Mouse (Mus musculus): ENCODE measurements around the gene Fam129b.

Gene Fam129b

GRCm38 (mm10) chr2:32964659-32965457 is 88.9 kb downstream of the Fam129b start:
- no peak for DNase-seq (ENCODE audit: extremely low read depth, low read depth)

DNA sequence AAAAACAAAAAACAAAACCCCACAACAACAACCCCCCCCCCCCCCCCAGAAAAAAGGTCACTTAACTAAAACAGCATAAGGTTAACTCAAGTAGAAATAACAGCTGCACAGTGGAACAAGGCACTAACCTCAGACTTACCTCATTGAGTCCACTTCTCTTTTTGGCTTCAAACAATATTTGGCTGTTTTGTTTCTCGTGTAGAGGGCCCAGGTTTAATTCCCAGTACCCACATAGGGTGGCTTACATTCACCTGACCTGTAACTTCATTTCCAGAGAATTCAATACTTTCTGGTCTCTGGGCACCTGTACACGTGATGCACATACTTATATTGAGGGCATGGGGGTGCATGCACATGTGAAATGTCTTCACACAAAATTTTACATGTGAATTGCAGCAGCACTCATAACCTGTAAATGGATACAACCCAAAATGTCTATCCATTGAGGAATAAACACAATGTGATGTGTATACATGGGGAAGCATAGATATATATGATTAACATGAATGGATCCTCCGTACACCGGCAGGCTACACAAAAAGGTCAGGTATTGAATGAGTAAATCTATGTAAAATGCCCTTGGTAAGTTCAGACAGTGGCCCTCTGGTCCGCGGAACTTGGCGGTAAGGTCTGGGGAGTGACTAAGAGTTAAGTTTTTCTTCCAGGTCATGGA is 89.7 kb downstream of the Fam129b start:
- no peak for DNase-seq (ENCODE audit: extremely low read depth, low read depth)

DNA sequence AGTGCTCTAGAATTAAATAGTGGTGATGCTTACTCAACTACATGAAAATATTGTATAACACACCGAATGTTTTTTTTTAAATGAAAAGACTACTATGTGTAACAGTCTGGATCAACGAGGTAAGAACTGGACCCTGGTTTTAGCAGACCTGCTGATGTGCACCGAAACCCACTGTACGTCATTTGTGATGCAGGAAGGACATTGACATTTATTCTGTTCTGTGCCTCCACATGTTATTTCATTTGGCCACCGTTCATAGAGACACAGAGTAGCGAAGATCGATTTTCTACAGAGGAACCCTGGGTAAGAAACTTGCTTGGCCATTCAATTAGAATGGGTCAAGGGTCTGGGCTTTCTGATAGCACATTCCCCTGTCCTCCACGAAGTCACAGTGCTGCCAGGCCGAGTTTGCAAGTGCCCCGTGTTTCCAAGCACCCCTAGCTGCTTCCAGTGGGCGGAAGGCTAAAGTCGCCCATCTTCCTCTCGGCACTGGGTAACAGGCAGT is 90.3 kb downstream of the Fam129b start:
- DNase-seq (ENCODE audit: extremely low read depth, low read depth): no peak

DNA sequence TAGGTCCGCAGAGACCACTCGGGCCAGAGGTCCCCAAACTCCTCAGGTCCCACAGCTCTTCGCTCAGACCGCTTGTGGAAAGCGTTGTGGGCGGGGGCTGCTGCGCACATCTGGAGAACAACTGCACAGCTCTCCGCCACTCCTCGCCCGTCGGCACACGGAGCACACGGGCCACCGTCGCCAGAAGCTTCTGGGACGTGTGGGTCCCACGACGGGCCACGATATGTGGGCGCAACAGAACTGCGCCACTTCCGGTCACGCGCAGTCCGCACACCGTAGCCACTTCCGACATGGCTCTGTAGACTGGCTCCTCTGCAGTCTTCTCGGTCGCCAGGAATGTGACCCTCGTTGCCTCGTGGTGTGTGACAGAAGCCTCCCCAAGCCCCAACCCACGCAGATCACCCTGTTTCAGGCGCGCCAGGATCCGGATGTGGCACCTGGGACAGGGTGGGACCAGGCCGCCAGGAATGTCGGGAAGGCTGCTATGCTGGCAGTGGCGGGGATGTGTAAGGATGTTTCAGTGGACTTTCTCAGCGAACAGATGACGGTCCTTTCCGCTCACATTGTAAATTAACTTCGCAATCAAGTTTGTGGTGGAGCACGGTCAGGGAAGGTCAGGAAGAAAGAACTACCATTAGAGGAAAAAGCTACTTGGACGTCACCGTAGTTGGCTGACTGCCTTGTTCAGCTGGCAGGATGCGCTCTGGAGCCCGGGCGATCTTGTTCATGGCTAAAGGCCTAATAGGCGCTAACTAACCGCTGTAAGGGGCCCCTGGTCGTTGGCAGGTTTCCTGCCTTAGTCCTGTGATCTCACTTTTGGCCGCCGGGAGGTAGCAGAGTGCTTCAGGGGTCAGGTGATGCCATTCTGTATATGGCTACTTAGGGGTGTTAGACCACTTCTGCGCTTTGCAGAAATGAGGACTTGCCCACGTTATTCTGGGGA is 91.0 kb downstream of the Fam129b start:
- no peak for DNase-seq (ENCODE audit: extremely low read depth, low read depth)

DNA sequence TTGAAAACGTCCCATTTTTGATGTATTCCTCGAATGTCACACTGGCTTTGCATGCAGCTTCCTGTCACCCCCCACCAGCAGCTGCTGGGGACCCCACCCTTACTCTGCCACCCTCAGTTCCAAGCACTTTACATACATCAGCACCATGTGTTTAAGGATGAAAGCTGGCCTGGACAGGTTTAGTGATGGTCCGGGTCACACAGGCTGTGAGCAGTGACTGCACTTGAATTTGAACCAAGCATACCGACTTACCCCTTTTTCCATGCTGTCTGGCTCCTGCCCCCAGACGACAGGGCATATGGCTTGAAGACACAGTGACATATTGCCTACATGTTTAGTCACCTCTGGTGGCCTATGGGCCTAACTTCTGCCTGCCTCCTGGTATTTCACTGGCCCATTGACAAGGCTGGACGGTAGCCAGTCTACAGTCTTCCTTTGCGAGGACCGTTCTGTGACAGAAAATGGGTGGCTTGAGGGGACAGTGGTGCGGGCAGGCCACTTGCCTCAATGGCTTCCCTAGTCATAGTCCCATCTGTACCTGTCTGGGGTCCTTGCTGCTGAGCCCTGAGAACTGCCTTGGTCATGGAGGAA is 92.2 kb downstream of the Fam129b start:
- no peak for DNase-seq (ENCODE audit: extremely low read depth, low read depth)

- DNase-seq (ENCODE audit: extremely low read depth, low read depth): no peak
Measured at GRCm38 (mm10) chr2:32969326-32969725, 93.4 kb downstream of the Fam129b start.

DNA sequence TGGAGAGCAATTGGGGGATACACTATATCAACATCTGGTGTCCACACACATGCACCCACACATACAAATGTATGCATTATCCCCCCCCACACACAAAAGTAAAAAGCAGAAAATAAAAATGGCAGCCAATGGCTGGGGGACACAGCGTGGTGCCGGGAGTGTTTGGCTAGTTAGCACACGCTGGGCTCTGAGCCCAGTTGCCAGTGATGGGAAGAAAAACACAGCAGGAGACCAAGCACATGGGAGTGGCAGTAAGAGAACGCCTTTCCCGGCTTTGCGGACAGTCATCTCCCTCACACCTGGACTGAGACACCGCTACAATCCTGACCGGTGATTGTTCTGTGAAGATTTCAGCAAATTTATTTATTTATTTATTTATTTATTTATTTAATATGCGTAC is 95.3 kb downstream of the Fam129b start:
- DNase-seq (ENCODE audit: extremely low read depth, low read depth): no peak

GRCm38 (mm10) chr2:32974216-32974615 is 98.3 kb downstream of the Fam129b start:
- DNase-seq (ENCODE audit: extremely low read depth, low read depth): no peak

Data from MEL-GATA-1-ER (cell line).